Mouse (Mus musculus) CH12.LX (cell line): ENCODE data around the gene Gm13090. TPM values are rescaled to one million over a fixed set of nuclear protein-coding genes. Genes with fewer than 3 reads are reported as not detected.
A peak's percentile ranks its signal among the peaks of the same experiment; 100 is the strongest.

Experiments used
- DNase-seq: peaks from one replicate; pipeline ENCODE4 v3.0.0-alpha.2; 2013; ENCODE audit errors: extremely low read depth
- H3K27ac ChIP-seq: 2 replicates; pipeline ENCODE4 v1.5.1; 2012; ENCODE audit warnings: low read depth, mild to moderate bottlenecking, control low read depth, moderate library complexity; ENCODE audit not compliant: insufficient read depth
- H3K27me3 ChIP-seq: replicated peaks from 2 replicates; pipeline ENCODE3; 2012; ENCODE audit warnings: inconsistent platforms
- H3K36me3 ChIP-seq, 2 experiments: replicated peaks in 1 of 2; 2 replicates each; pipeline versions ENCODE3 to v1.6.1; 2012; ENCODE audit warnings: inconsistent platforms in 1 of 2, low read length in 1 of 2, mild to moderate bottlenecking in 1 of 2, mixed read lengths in 1 of 2, moderate library complexity in 1 of 2; ENCODE audit not compliant: control insufficient read depth in 1 of 2, insufficient read depth in 1 of 2
- H3K4me1 ChIP-seq, 2 experiments: 2 replicates each; pipeline ENCODE4 v1.6.1; 2012; ENCODE audit warnings: inconsistent platforms in 1 of 2, moderate library complexity in 1 of 2; ENCODE audit not compliant: insufficient read depth in 2 of 2, control insufficient read depth in 1 of 2
- H3K4me2 ChIP-seq: 2 replicates; pipeline ENCODE4 v1.6.1; 2012; ENCODE audit warnings: low read depth, mild to moderate bottlenecking, control low read depth; ENCODE audit not compliant: poor library complexity, insufficient read depth, severe bottlenecking
- H3K4me3 ChIP-seq, 3 experiments: fragments of 150-350 bp in 1 of 3; sonication (generic) in 1 of 3; replicated peaks in 1 of 3; 2 replicates each; pipeline versions ENCODE3 to v1.5.1; 2011 to 2012; ENCODE audit warnings: low read depth in 2 of 3, low read length in 2 of 3, mild to moderate bottlenecking in 2 of 3, moderate library complexity in 2 of 3, control low read depth in 1 of 3, improper control_type of control experiment in 1 of 3, inconsistent platforms in 1 of 3, mixed read lengths in 1 of 3; ENCODE audit not compliant: poor library complexity in 1 of 3
- H3K79me2 ChIP-seq: replicated peaks from 2 replicates; pipeline ENCODE4 v1.6.1; 2012; ENCODE audit warnings: mild to moderate bottlenecking, moderate library complexity; ENCODE audit not compliant: control insufficient read depth, poor library complexity, insufficient read depth, severe bottlenecking; ENCODE audit errors: extremely low read depth
- H3K9ac ChIP-seq: 2 replicates; pipeline ENCODE4 v1.6.1; 2012; ENCODE audit warnings: low read depth, mild to moderate bottlenecking, control low read depth, moderate library complexity; ENCODE audit not compliant: insufficient read depth
- H3K9me3 ChIP-seq: replicated peaks from 2 replicates; pipeline ENCODE3; 2012; ENCODE audit warnings: low read length, inconsistent platforms, mixed read lengths
- ELF1 ChIP-seq: IDR thresholded peaks from 2 replicates; pipeline ENCODE4 v1.6.1; 2014; ENCODE audit warnings: low read depth, mild to moderate bottlenecking, inconsistent platforms, low read length, improper control_type of control experiment
- HCFC1 ChIP-seq: IDR thresholded peaks from 2 replicates; pipeline ENCODE4 v1.6.1; 2012; ENCODE audit warnings: low read depth, mild to moderate bottlenecking, inconsistent platforms, low read length, improper control_type of control experiment
- KAT2A ChIP-seq: IDR thresholded peaks from 2 replicates; pipeline ENCODE4 v1.6.1; 2012; ENCODE audit warnings: low read length, improper control_type of control experiment, inconsistent platforms; ENCODE audit not compliant: insufficient replicate concordance
- MAX ChIP-seq: IDR thresholded peaks from 2 replicates; pipeline ENCODE4 v1.6.1; 2011; ENCODE audit warnings: low read length, improper control_type of control experiment
- NELFE ChIP-seq: IDR thresholded peaks from 2 replicates; pipeline ENCODE4 v1.6.1; 2011; ENCODE audit warnings: low read depth, low read length, improper control_type of control experiment
- NRF1 ChIP-seq: IDR thresholded peaks from 2 replicates; pipeline ENCODE4 v1.6.1; 2014; ENCODE audit warnings: low read depth, mild to moderate bottlenecking, inconsistent platforms, low read length, improper control_type of control experiment, moderate library complexity
- RCOR1 ChIP-seq: conservative IDR thresholded peaks from 2 replicates; pipeline ENCODE4 v1.6.1; 2012; ENCODE audit warnings: low read depth, mild to moderate bottlenecking, inconsistent platforms, low read length, improper control_type of control experiment
- TBP ChIP-seq: conservative IDR thresholded peaks from 2 replicates; pipeline ENCODE4 v1.6.1; 2011; ENCODE audit warnings: low read depth, low read length, improper control_type of control experiment
- dilution Hi-C: fragments of 300-500 bp; cut with MboI; formaldehyde crosslinking; loops from 2 replicates; pipeline ENCODE4 v1.14.3; 2020; ENCODE audit warnings: low sequenced_read_pairs; ENCODE audit not compliant: extremely low pct_unique_long_range_greater_than_20kb, extremely low pct_ligation_motif_present
- in situ Hi-C: fragments of 300-500 bp; cut with MboI; formaldehyde crosslinking; loops from 3 replicates; pipeline ENCODE4 v1.14.3; 2019; ENCODE audit warnings: low sequenced_read_pairs, low pct_ligation_motif_present, low pct_unique_long_range_greater_than_20kb, mixed read lengths
- polyA plus RNA-seq: library from polyadenylated mRNA; unstranded; fragments of >175 nt; gene quantifications from 2 replicates; pipeline ENCODE4 v1.2.1, GENCODE M21; 2012; ENCODE audit warnings: low read depth; ENCODE audit not compliant: insufficient read length
- total RNA-seq, 2 experiments: library from RNA; depleted of rRNA; stranded (reverse); fragments of 300-350 nt in 1 of 2; fragments of >200 nt in 1 of 2; gene quantifications; 2 replicates each; pipeline ENCODE4 v1.2.3; 2012 to 2014

Gm13090 gene
- total and polyA plus RNA-seq, 3 experiments, result not detected

DNA sequence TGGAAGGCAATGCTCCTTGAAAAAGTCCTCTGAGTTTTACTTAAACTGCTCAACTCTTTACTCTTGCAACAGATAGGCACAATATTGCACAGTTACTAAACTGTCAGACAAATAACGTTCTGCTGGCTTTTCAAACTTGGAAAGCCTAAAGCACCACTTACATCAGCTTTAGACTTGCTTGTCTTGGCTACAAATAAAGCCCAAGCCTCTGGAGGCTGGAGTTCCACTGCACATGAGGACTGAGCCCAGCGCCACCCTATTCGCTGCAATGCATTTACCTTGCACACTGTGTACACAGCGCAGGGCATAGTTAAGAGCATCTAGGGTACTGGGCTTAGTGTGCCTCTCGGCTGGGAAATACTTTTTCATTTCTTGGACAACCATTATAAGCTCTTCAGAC, 46.1 kb upstream of the Gm13090 start:
- dilution Hi-C loops, result no loop called here
- in situ Hi-C loops, result no loop called here
- Histone ChIP-seq H3K9ac (no peak overlapping the region), H3K4me2 (no peak overlapping the region), H3K79me2 (no peaks in the 10 kb centered on the region), H3K27ac (no peak overlapping the region)
- DNase-seq, result no peak
- TF ChIP-seq NELFE (no peak), TBP (no peak), RCOR1 (no peak), HCFC1 (no peak), NRF1 (no peak)
- TF ChIP-seq, all 38 proteins: peak for 0
- Histone ChIP-seq H3K4me1 (peaks cover 2 to 17% of the 10 kb centered on the region in 2 experiments; a peak in 3 of 4 replicates), H3K4me3 (no peak overlapping the region), H3K27me3 (no peaks in the 10 kb centered on the region), H3K36me3 (peaks cover 11 to 17% of the 10 kb centered on the region in 2 experiments), H3K9me3 (no peaks in the 10 kb centered on the region)

DNA sequence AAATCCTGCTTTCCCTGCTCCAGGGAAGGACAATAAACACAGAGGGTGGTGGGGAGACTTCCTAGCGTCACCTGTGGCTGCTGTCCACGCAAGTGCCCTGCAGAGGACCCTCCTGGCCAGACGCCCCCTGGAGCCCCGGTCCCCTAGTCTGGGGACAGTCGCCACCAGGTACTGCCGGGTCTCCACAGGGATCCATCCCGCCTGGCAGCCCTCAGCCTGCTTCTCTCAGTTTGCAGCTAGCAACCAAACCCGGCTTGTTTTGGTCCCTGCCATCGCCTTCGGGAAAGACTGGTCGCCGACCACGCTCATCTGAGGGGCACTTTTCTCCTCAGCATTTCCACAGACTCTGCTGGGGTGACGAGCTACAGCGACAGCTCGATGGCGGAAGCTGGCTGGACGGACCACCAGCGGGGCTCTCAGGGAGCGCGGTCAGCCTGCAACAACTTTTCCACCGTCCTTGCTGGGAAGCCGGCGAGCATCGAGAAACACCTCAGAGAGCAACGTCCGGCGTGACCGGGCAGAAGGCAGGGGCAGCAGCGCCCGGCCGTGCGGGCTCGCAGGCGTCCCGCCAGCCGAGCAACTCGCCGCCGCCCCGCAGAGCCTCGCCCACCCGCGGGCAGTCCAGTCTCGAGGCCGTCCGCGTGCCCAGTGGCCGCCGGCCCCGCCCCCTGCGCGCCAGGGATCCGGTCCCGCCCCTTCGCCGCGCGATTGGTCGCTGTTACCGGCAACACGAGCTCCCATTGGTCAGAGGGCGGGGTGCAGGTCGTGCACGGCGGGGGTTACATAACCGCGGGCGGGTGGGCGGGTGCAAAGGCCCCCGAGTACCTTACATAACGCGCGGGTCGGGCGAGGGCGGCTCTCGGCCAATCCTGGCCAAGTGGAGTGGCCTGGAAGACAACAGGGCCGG, 45.1 kb upstream of the Gm13090 start, which contains the start of gene Per3:
Gene Per3, minus strand, starts transcription at position 629 of the 907 bp plus-strand sequence.
- Histone ChIP-seq H3K4me1 (peaks cover 2 to 17% of the 10 kb centered on the region in 2 experiments; a peak in 3 of 4 replicates), H3K4me3 (peak within 1 kb of the TSS; percentile 32 to 48 (median 34)), H3K4me2 (no peak within 1 kb of the TSS; the same call in 1 of the 2 replicates), H3K36me3 (peaks cover 15 to 26% of the 10 kb centered on the region in 2 experiments), H3K79me2 (no peaks in the 10 kb centered on the region), H3K9me3 (no peaks in the 10 kb centered on the region), H3K9ac (no peak within 1 kb of the TSS), H3K27me3 (no peaks in the 10 kb centered on the region), H3K27ac (no peak within 1 kb of the TSS)
- peak; percentile 61; the same call in 1 of the 2 replicates for TF ChIP-seq MAX
- no peak for TF ChIP-seq ELF1
- in situ Hi-C loops (no loop called here), dilution Hi-C loops (no loop called here)
- DNase-seq, result peak; percentile 84

GRCm38 (mm10) chr4:151044944-151045570, 44.3 kb upstream of the Gm13090 start:
- no peaks in the 10 kb centered on the region for H3K79me2 ChIP-seq
- H3K27ac ChIP-seq, result no peak overlapping the region
- TF ChIP-seq NRF1 (peak; percentile 66; the same call in 1 of the 2 replicates), KAT2A (no peak)
- no peak overlapping the region for H3K4me2 ChIP-seq
- H3K36me3 ChIP-seq, result peaks cover 20 to 34% of the 10 kb centered on the region in 2 experiments
- H3K4me1 ChIP-seq, result peaks cover 2 to 17% of the 10 kb centered on the region in 2 experiments; a peak in 3 of 4 replicates
- H3K4me3 ChIP-seq, result peak overlapping the region; percentile 32 to 48 (median 34)
- H3K27me3 ChIP-seq, result no peaks in the 10 kb centered on the region
- no peaks in the 10 kb centered on the region for H3K9me3 ChIP-seq
- dilution Hi-C loops, result no loop called here
- in situ Hi-C loops, result no loop called here
- DNase-seq, result no peak
- no peak overlapping the region for H3K9ac ChIP-seq
